Mouse (Mus musculus) stomach, postnatal 0 days (tissue): Measurements from ENCODE around the gene Ctdspl.

Source experiments
- CTCF ChIP-seq: IDR thresholded peaks from 2 replicates; pipeline ENCODE4 v1.5.1; 2016; ENCODE audit warnings: antibody characterized with exemption, low read depth, mild to moderate bottlenecking, moderate library complexity
- EP300 ChIP-seq: optimal IDR thresholded peaks from 2 replicates; pipeline ENCODE3; 2016; ENCODE audit warnings: antibody characterized with exemption

GRCm38 (mm10) chr9:118948486-118948885 lies 22.2 kb downstream of the Ctdspl start:
- no peak for TF ChIP-seq CTCF
- no peak for TF ChIP-seq EP300
